Mouse (Mus musculus): ENCODE data around the gene Gltpd2. TPM values are rescaled to one million over a fixed set of nuclear protein-coding genes. Genes with fewer than 3 reads are reported as not detected.

Gene Gltpd2
- polyA plus RNA-seq, 1 experiment from 2014 or later = 0.27 TPM

DNA sequence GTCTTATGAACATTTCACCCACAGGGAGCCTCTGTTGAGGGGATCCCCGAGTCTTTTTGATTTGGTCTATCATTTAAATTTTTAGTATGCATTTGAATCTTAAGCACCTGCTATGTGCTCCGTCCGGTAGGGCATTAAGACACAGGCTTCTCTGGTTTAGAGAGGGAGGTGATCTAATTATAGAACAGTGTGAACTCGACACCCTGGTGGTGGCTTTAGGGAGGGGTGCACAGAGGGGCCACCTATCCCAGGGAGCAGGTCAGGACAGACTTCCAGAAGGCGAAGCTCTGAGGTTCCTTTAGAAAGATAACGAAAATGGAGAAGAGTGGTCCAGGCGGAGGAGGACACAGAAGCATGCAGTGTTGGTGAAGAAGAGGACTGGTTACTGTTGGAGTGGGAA is 25.5 kb downstream of the Gltpd2 start:
- 0 out of 2 replicates have a peak, but pooled peaks cover 5% of the 10 kb centered on the region for H3K27me3 ChIP-seq (replicated peaks)
- no peak for ATAC-seq (replicated peaks)
- no peak overlapping the region for H3K4me2 ChIP-seq
- no peak overlapping the region for H3K4me3 ChIP-seq
- no peaks in the 10 kb centered on the region for H3K9me3 ChIP-seq
- 75% methylated on average over 7 of the region's 7 CpGs for WGBS
- peaks cover 7% of the 10 kb centered on the region; the same call in 1 of the 2 replicates for H3K4me1 ChIP-seq
- no peak overlapping the region for H3K9ac ChIP-seq
- H3K36me3 ChIP-seq (replicated peaks) = no peaks in the 10 kb centered on the region
- H3K27ac ChIP-seq = no peak overlapping the region

DNA sequence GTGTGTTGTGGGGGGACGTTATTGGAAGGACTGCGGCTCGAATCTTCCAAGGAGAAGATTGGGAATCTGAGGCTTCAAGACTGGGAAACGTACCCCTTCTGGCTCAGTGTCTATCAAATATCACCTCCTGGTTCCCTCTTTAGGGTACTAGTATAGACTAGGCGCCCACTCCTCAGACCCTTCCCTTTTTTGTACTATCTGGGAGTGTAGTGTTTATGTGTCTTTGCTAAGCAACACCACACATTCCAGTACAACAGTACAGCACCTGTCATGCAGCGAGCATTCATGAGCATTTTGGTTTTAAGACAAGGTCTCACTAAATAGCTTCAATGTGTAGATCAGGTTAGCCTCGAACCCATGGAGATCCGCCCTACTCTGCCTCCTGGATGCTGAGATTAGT is 32.5 kb downstream of the Gltpd2 start:
- Histone ChIP-seq H3K27ac (no peak overlapping the region), H3K36me3 (replicated peaks) (no peaks in the 10 kb centered on the region), H3K4me3 (no peak overlapping the region), H3K4me2 (no peak overlapping the region), H3K9ac (no peak overlapping the region), H3K4me1 (no peaks in the 10 kb centered on the region), H3K27me3 (replicated peaks) (no peaks in the 10 kb centered on the region), H3K9me3 (no peaks in the 10 kb centered on the region)
- ATAC-seq (replicated peaks) = no peak
- 89% methylated on average over 8 of the region's 8 CpGs for WGBS

DNA sequence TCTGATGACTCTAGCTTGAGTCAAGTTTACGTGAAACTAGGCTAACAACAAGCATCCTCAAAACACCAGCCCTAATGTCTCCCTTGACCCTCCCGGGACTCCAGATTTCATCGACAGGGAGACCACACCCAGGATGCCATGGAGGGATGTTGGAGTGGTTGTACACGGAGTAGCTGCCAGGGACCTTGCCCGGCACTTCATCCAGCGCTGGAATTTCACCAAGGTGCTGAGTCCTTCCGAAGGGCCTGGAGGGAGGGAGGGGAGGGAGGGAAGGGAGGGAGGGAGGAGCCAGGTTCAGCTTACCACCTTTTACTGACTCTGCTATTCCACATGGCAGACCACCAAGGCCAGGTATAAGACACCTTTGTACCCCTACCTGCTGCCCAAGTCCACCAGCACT is 34.9 kb downstream of the Gltpd2 start:
- Histone ChIP-seq H3K27me3 (replicated peaks) (no peaks in the 10 kb centered on the region), H3K27ac (no peak overlapping the region), H3K9ac (no peak overlapping the region), H3K36me3 (replicated peaks) (no peaks in the 10 kb centered on the region), H3K9me3 (no peaks in the 10 kb centered on the region), H3K4me3 (no peak overlapping the region), H3K4me2 (no peak overlapping the region), H3K4me1 (no peaks in the 10 kb centered on the region)
- 27% methylated on average over 6 of the region's 7 CpGs for WGBS
- ATAC-seq (replicated peaks) = no peak

GRCm38 (mm10) chr11:70557545-70557944 is 38.5 kb downstream of the Gltpd2 start:
- 90% methylated on average over 9 of the region's 9 CpGs for WGBS
- ATAC-seq (replicated peaks) = no peak
- no peak overlapping the region for H3K4me2 ChIP-seq

GRCm38 (mm10) chr11:70561937-70562286 is 42.9 kb downstream of the Gltpd2 start:
- ATAC-seq (replicated peaks) = no peak
- Histone ChIP-seq H3K4me2 (peak overlapping the region; percentile 76), H3K4me3 (peak overlapping the region; percentile 97), H3K9ac (peak overlapping the region; percentile 96), H3K36me3 (replicated peaks) (no peaks in the 10 kb centered on the region), H3K27ac (peak overlapping the region; percentile 85), H3K9me3 (no peaks in the 10 kb centered on the region), H3K4me1 (peaks cover 39% of the 10 kb centered on the region), H3K27me3 (replicated peaks) (no peaks in the 10 kb centered on the region)
- WGBS = 0% methylated on average over 2 of the region's 2 CpGs

More at GRCm38 (mm10) chr11:70557545-70557944, 38.5 kb downstream of the Gltpd2 start:
- Histone ChIP-seq H3K4me3 (no peak overlapping the region), H3K9ac (no peak overlapping the region), H3K36me3 (replicated peaks) (no peaks in the 10 kb centered on the region), H3K4me1 (peaks cover 8% of the 10 kb centered on the region), H3K27me3 (replicated peaks) (no peaks in the 10 kb centered on the region), H3K9me3 (no peaks in the 10 kb centered on the region), H3K27ac (no peak overlapping the region)

GRCm38 (mm10) chr11:70562287-70562994 is 43.4 kb downstream of the Gltpd2 start, which contains the start of gene Mink1:
Gene Mink1 (plus strand): TSS chr11:70562881.
- Histone ChIP-seq H3K36me3 (replicated peaks) (no peaks in the 10 kb centered on the region), H3K4me2 (peak within 1 kb of the TSS; percentile 76), H3K9ac (peak within 1 kb of the TSS; percentile 96), H3K27me3 (replicated peaks) (no peaks in the 10 kb centered on the region), H3K27ac (peak within 1 kb of the TSS; percentile 85), H3K4me1 (peaks cover 39% of the 10 kb centered on the region), H3K4me3 (peak within 1 kb of the TSS; percentile 97), H3K9me3 (no peaks in the 10 kb centered on the region)
- peak; percentile 96 for ATAC-seq (replicated peaks)
- under 1% methylated on average over 49 of the region's 57 CpGs for WGBS

DNA sequence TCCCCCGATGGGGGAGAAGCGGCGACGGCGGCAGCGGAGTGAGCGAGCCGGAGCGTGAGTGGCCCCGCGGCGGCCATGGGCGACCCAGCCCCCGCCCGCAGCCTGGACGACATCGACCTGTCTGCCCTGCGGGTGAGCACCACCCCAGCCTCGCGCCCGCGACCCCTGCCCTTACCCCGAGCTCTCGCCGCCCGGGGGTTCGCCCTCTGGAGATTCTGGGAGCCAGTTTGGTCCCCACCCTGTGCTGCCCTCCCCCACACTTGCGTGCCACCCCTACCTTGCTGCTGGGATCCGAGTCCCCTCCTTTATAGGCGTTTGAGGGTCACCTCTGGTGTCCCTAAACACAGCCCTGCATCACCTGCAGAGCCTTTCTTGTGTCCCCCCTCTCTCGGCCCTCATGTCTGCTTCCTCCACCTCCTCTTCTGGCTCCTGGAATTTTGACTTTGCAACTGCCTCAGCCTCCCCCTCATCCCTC is 44.0 kb downstream of the Gltpd2 start:
- Histone ChIP-seq H3K27ac (peak overlapping the region; percentile 85), H3K9ac (peak overlapping the region; percentile 96), H3K4me2 (peak overlapping the region; percentile 76), H3K36me3 (replicated peaks) (no peaks in the 10 kb centered on the region), H3K4me1 (peaks cover 39% of the 10 kb centered on the region), H3K4me3 (peak overlapping the region; percentile 97), H3K27me3 (replicated peaks) (no peaks in the 10 kb centered on the region), H3K9me3 (no peaks in the 10 kb centered on the region)
- peak; percentile 63 for ATAC-seq (replicated peaks)
- 1% methylated on average over 27 of the region's 31 CpGs for WGBS

DNA sequence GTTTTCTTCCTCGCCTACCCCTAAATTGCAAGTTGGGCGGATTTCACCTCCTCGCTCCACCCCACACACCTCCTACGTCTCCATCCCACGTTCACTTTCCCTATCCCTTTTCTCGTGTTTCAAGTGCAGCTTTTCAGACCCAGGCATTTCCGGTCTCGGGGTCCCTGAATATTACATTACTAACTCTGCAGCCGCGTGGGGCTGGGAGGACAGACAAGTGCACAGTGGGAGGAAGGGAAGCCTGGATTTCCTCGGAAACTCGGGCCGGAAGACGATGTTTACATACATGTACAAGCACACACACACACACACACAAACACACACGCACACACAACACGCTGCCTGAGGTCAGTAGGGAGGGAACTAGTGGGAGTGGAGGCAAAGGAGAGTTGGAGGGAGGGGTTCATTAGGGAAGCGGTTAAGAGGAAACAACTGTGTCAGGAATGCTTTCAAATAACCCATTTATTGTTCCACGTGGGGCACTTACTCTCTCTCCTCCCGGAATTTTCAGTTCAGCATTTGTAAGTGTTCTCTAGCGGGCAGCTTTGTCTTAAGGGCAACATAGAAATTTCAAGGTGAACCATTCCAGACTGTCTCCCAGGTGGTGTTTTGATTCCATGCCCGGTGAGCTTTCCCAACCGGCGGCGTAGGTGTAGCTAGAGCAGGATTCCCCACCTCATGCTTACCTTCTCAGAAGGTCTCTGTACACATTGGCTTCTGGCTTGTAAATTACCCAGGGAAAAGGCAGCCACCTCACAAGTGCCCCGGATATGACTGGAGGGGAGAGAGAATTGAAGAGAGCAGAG is 44.7 kb downstream of the Gltpd2 start:
- no peaks in the 10 kb centered on the region for H3K27me3 ChIP-seq (replicated peaks)
- H3K9ac ChIP-seq = peak overlapping the region; percentile 96
- peak overlapping the region; percentile 97 for H3K4me3 ChIP-seq
- WGBS = 4% methylated on average over 25 of the region's 25 CpGs
- peaks cover 39% of the 10 kb centered on the region for H3K4me1 ChIP-seq
- no peak for ATAC-seq (replicated peaks)
- no peaks in the 10 kb centered on the region for H3K36me3 ChIP-seq (replicated peaks)
- H3K9me3 ChIP-seq = no peaks in the 10 kb centered on the region
- peak overlapping the region; percentile 76 for H3K4me2 ChIP-seq
- H3K27ac ChIP-seq = peak overlapping the region; percentile 85

DNA sequence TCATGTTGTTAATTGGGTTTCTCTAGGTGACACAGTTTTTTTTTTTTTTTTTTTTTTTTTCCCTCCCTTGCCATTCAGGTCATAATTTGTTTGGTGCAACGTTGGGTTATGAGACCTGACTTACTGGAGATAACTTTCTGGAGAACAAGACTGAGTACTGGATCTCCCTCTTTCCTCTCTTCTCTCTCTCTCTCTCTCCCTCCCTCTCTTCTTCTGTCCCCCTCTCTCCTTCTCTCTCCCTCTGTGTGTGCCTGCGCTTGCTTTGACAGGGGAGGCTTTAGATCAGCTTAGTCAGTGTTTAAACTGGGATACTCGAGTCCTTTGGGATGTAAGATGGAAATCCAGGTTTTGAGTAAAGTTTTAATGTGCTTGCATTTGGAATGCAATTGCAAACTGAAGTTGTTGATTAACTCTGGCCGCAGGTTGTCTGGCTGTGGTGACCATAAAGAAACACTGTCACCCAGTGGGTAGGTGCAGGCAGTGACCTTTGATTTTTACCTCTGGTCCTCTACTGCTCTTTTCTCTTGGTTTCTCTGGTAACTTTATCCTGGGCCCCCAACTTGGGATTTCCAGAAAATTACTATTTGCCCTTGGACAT is 45.4 kb downstream of the Gltpd2 start:
- Histone ChIP-seq H3K4me1 (peaks cover 39% of the 10 kb centered on the region), H3K9me3 (no peaks in the 10 kb centered on the region), H3K9ac (peak overlapping the region; percentile 96; the same call in 1 of the 2 replicates), H3K27me3 (replicated peaks) (no peaks in the 10 kb centered on the region), H3K4me2 (peak overlapping the region; percentile 76), H3K4me3 (peak overlapping the region; percentile 97), H3K27ac (no peak overlapping the region), H3K36me3 (replicated peaks) (no peaks in the 10 kb centered on the region)
- ATAC-seq (replicated peaks) = no peak
- 42% methylated on average over 4 of the region's 4 CpGs for WGBS

DNA sequence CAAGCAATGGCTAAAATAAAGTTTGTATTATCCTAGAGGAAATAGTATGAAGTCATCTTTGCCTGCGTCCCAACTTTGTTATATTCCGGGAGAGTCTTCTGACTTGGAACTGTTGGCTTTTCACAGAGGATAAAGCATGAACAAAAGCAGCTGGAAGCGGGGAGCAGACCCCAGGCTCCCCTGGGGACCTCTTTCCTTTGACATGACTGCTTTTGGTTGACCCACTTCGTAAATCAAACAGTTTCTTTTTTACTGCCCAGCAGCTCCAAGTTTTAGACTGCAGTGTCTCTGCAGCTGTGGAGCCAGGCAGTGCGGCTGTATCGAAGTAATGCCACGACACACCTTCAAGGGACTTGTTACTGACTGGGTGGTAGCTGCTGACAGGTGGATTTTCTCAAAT is 47.6 kb downstream of the Gltpd2 start:
- H3K4me1 ChIP-seq = peaks cover 39% of the 10 kb centered on the region
- no peak overlapping the region for H3K4me2 ChIP-seq
- WGBS = 62% methylated on average over 7 of the region's 7 CpGs
- no peak overlapping the region for H3K9ac ChIP-seq
- no peaks in the 10 kb centered on the region for H3K9me3 ChIP-seq
- ATAC-seq (replicated peaks) = no peak
- no peaks in the 10 kb centered on the region for H3K27me3 ChIP-seq (replicated peaks)
- no peak overlapping the region for H3K27ac ChIP-seq
- no peaks in the 10 kb centered on the region for H3K36me3 ChIP-seq (replicated peaks)
- H3K4me3 ChIP-seq = no peak overlapping the region

All from midbrain, embryonic 15.5 days (tissue).